ENCODE assay signal across 24 mouse cellular contexts in genomic region chr11:55685031-55685519, GRCm38 (mm10).
DNase-seq lines count a peak whose midpoint lies in the region; ATAC-seq lines count a peak whose summit lies in the region.
"Had no signal": no experiment of that assay in that cellular context is flagged by ENCODE, and none has a peak within 500 bp of the region (broad histone marks: within the 10 kb centered on the region; RNA-seq: fewer than 3 reads in every experiment).

No protein-coding gene starts in this region.

- H3K4me3 ChIP-seq in midbrain, embryonic 11.5 days (ENCODE audit: low read depth, low read length) = no peak overlapping the region
- no peak overlapping the region for H3K4me3 ChIP-seq in midbrain, embryonic 15.5 days
- no peak overlapping the region for H3K4me3 ChIP-seq in hindbrain, embryonic 15.5 days
- no peak overlapping the region for H3K4me3 ChIP-seq in neural tube, embryonic 15.5 days (replicated peaks)
- H3K4me3 ChIP-seq in forebrain, embryonic 10.5 days = no peak overlapping the region
- H3K4me3 ChIP-seq: forebrain, embryonic 12.5 days; heart, embryonic 13.5 days; liver, embryonic 15.5 days; megakaryocyte, embryonic 14.5 days; myocyte had no signal

- H3K4me1 ChIP-seq in midbrain, embryonic 11.5 days (ENCODE audit: control insufficient read depth, insufficient read depth, low read length) = no peaks in the 10 kb centered on the region
- no peaks in the 10 kb centered on the region for H3K4me1 ChIP-seq in midbrain, embryonic 15.5 days
- H3K4me1 ChIP-seq in hindbrain, embryonic 15.5 days (replicated peaks) = peaks cover 13% of the 10 kb centered on the region
- H3K4me1 ChIP-seq in neural tube, embryonic 15.5 days = peaks cover 10% of the 10 kb centered on the region; the same call in 1 of the 2 replicates
- H3K4me1 ChIP-seq in forebrain, embryonic 10.5 days = peaks cover 6% of the 10 kb centered on the region; the same call in 1 of the 2 replicates
- H3K4me1 ChIP-seq: heart, embryonic 13.5 days; liver, embryonic 15.5 days; megakaryocyte, embryonic 14.5 days had no signal

- H3K9me3 ChIP-seq in midbrain, embryonic 11.5 days (ENCODE audit: control insufficient read depth, low read length) = no peaks in the 10 kb centered on the region
- no peaks in the 10 kb centered on the region for H3K9me3 ChIP-seq in midbrain, embryonic 15.5 days
- no peaks in the 10 kb centered on the region for H3K9me3 ChIP-seq in hindbrain, embryonic 15.5 days
- H3K9me3 ChIP-seq in neural tube, embryonic 15.5 days (replicated peaks) = no peaks in the 10 kb centered on the region
- no peaks in the 10 kb centered on the region for H3K9me3 ChIP-seq in forebrain, embryonic 10.5 days
- H3K9me3 ChIP-seq: forebrain, embryonic 12.5 days; heart, embryonic 13.5 days; liver, embryonic 15.5 days had no signal

- DNase-seq in midbrain, embryonic 11.5 days (ENCODE audit: low spot score, missing footprints) = peak; percentile 86
- DNase-seq in embryo, embryonic 11.5 days (ENCODE audit: low read depth, low spot score) = peak; percentile 35
- DNase-seq in cerebellum, postnatal 36 days = no peak
- DNase-seq in forebrain, embryonic 10.5 days (ENCODE audit: extremely low spot score, low spot score) = no peak
- no peak for DNase-seq in cerebellum, adult 11 months
- DNase-seq: B cell, adult 2 months; cerebellum, postnatal 25 days; gastrocnemius, postnatal 36 days; heart, postnatal 36 days; kidney, postnatal 14 days; layer of hippocampus, adult 9-11 months; lung, postnatal 14 days; right cerebral cortex, postnatal 14 days; thymus, postnatal 14 days had no signal

- no peak overlapping the region for H3K9ac ChIP-seq in midbrain, embryonic 11.5 days (ENCODE audit: low read length)
- no peak overlapping the region for H3K9ac ChIP-seq in midbrain, embryonic 15.5 days
- no peak overlapping the region for H3K9ac ChIP-seq in hindbrain, embryonic 15.5 days
- H3K9ac ChIP-seq in neural tube, embryonic 15.5 days (replicated peaks) = no peak overlapping the region
- H3K9ac ChIP-seq: forebrain, embryonic 12.5 days; heart, embryonic 13.5 days; liver, embryonic 15.5 days had no signal

- H3K27ac ChIP-seq in midbrain, embryonic 11.5 days (ENCODE audit: low read depth, low read length) = peak overlapping the region; percentile 21; the same call in 1 of the 2 replicates
- no peak overlapping the region for H3K27ac ChIP-seq in midbrain, embryonic 15.5 days
- H3K27ac ChIP-seq in hindbrain, embryonic 15.5 days (replicated peaks) = no peak overlapping the region
- no peak overlapping the region for H3K27ac ChIP-seq in neural tube, embryonic 15.5 days (replicated peaks)
- H3K27ac ChIP-seq in forebrain, embryonic 10.5 days = no peak overlapping the region
- H3K27ac ChIP-seq: forebrain, embryonic 12.5 days; heart, embryonic 13.5 days; liver, embryonic 15.5 days; stomach, postnatal 0 days had no signal

- 44% methylated on average over 3 of the region's 3 CpGs for WGBS in midbrain, embryonic 11.5 days
- 21% methylated on average over 3 of the region's 3 CpGs for WGBS in midbrain, embryonic 15.5 days
- 10% methylated on average over 3 of the region's 3 CpGs for WGBS in hindbrain, embryonic 15.5 days
- WGBS in neural tube, embryonic 15.5 days = 16% methylated on average over 3 of the region's 3 CpGs
- 47% methylated on average over 3 of the region's 3 CpGs for WGBS in forebrain, embryonic 10.5 days

- H3K4me2 ChIP-seq in midbrain, embryonic 11.5 days = no peak overlapping the region
- no peak overlapping the region for H3K4me2 ChIP-seq in midbrain, embryonic 15.5 days
- H3K4me2 ChIP-seq in hindbrain, embryonic 15.5 days = no peak overlapping the region
- H3K4me2 ChIP-seq in neural tube, embryonic 15.5 days = no peak overlapping the region
- H3K4me2 ChIP-seq: forebrain, embryonic 12.5 days; heart, embryonic 13.5 days; liver, embryonic 15.5 days had no signal

- no peaks in the 10 kb centered on the region for H3K36me3 ChIP-seq in midbrain, embryonic 11.5 days (ENCODE audit: control insufficient read depth, insufficient read depth, low read length)
- H3K36me3 ChIP-seq in midbrain, embryonic 15.5 days (replicated peaks) = no peaks in the 10 kb centered on the region
- H3K36me3 ChIP-seq in hindbrain, embryonic 15.5 days = no peaks in the 10 kb centered on the region
- H3K36me3 ChIP-seq in neural tube, embryonic 15.5 days = no peaks in the 10 kb centered on the region
- H3K36me3 ChIP-seq in forebrain, embryonic 10.5 days (replicated peaks) = no peaks in the 10 kb centered on the region
- H3K36me3 ChIP-seq: forebrain, embryonic 12.5 days; heart, embryonic 13.5 days; liver, embryonic 15.5 days had no signal

- peak; percentile 87 for ATAC-seq in midbrain, embryonic 11.5 days (ENCODE audit: low FRiP score)
- ATAC-seq in midbrain, embryonic 15.5 days (replicated peaks) = no peak
- ATAC-seq in hindbrain, embryonic 15.5 days (ENCODE audit: low FRiP score, low read depth) = peak; percentile 68
- ATAC-seq in neural tube, embryonic 15.5 days (ENCODE audit: low FRiP score) = 0 out of 2 replicates have a peak, but pooled peaks have one; percentile 34
- ATAC-seq: intestine, postnatal 0 days had no signal

- H3K27me3 ChIP-seq in midbrain, embryonic 11.5 days (ENCODE audit: control insufficient read depth, insufficient read depth, low read length) = no peaks in the 10 kb centered on the region
- no peaks in the 10 kb centered on the region for H3K27me3 ChIP-seq in midbrain, embryonic 15.5 days (replicated peaks)
- no peaks in the 10 kb centered on the region for H3K27me3 ChIP-seq in hindbrain, embryonic 15.5 days
- H3K27me3 ChIP-seq in neural tube, embryonic 15.5 days (replicated peaks) = no peaks in the 10 kb centered on the region
- no peaks in the 10 kb centered on the region for H3K27me3 ChIP-seq in forebrain, embryonic 10.5 days (ENCODE audit: poor library complexity, severe bottlenecking)
- H3K27me3 ChIP-seq: forebrain, embryonic 12.5 days; heart, embryonic 13.5 days; liver, embryonic 15.5 days; megakaryocyte, embryonic 14.5 days had no signal

Comparison
In these comparisons a context has a peak if more than half of its experiments do, and no peak if none do; other contexts are left out.
1. DNase-seq: peak in midbrain, embryonic 11.5 days (single experiment) and embryo, embryonic 11.5 days (single experiment); none in cerebellum, postnatal 36 days (0 of 2), forebrain, embryonic 10.5 days (single experiment) and cerebellum, adult 11 months (single experiment).